Mouse (Mus musculus): ENCODE results near the gene Cdk12.

Gene Cdk12

GRCm38 (mm10) chr11:98260706-98261479 is 58.0 kb downstream of the Cdk12 start:
- no peak for DNase-seq (ENCODE audit: low spot score in 2 of 2)

- peak; percentile 46 to 51 for DNase-seq (ENCODE audit: low spot score in 2 of 2)
Measured at GRCm38 (mm10) chr11:98265039-98265438, 62.2 kb downstream of the Cdk12 start.

- DNase-seq (ENCODE audit: low spot score in 2 of 2), result no peak
Measured at GRCm38 (mm10) chr11:98265891-98266290, 63.0 kb downstream of the Cdk12 start.

GRCm38 (mm10) chr11:98266699-98267402 is 64.0 kb downstream of the Cdk12 start:
- DNase-seq (ENCODE audit: low spot score in 2 of 2), result no peak

GRCm38 (mm10) chr11:98270066-98270465 is 67.2 kb downstream of the Cdk12 start:
- no peak for DNase-seq (ENCODE audit: low spot score in 2 of 2)

GRCm38 (mm10) chr11:98270466-98270865 is 67.6 kb downstream of the Cdk12 start:
- DNase-seq (ENCODE audit: low spot score in 2 of 2), result no peak

GRCm38 (mm10) chr11:98283740-98284139 is 80.9 kb downstream of the Cdk12 start:
- DNase-seq (ENCODE audit: low spot score in 2 of 2), result no peak

GRCm38 (mm10) chr11:98284230-98284629 is 81.4 kb downstream of the Cdk12 start:
- DNase-seq (ENCODE audit: low spot score in 2 of 2), result no peak

GRCm38 (mm10) chr11:98285368-98285767 is 82.5 kb downstream of the Cdk12 start:
- DNase-seq (ENCODE audit: low spot score in 2 of 2), result no peak

GRCm38 (mm10) chr11:98287531-98287930 is 84.7 kb downstream of the Cdk12 start:
- no peak for DNase-seq (ENCODE audit: low spot score in 2 of 2)

GRCm38 (mm10) chr11:98287961-98288360 is 85.1 kb downstream of the Cdk12 start:
- DNase-seq (ENCODE audit: low spot score in 2 of 2), result no peak

- no peak for DNase-seq (ENCODE audit: low spot score in 2 of 2)
Measured at GRCm38 (mm10) chr11:98289873-98290272, 87.0 kb downstream of the Cdk12 start.

GRCm38 (mm10) chr11:98290906-98291305 is 88.0 kb downstream of the Cdk12 start:
- no peak for DNase-seq (ENCODE audit: low spot score in 2 of 2)

- DNase-seq (ENCODE audit: low spot score in 2 of 2), result no peak
Measured at GRCm38 (mm10) chr11:98293070-98293469, 90.2 kb downstream of the Cdk12 start.

- peak; percentile 11 to 15 for DNase-seq (ENCODE audit: low spot score in 2 of 2)
Measured at GRCm38 (mm10) chr11:98294188-98295012, 91.5 kb downstream of the Cdk12 start.

GRCm38 (mm10) chr11:98295013-98295585 is 92.2 kb downstream of the Cdk12 start:
- no peak for DNase-seq (ENCODE audit: low spot score in 2 of 2)

- DNase-seq (ENCODE audit: low spot score in 2 of 2), result no peak
Measured at GRCm38 (mm10) chr11:98296277-98296676, 93.4 kb downstream of the Cdk12 start.

- no peak for DNase-seq (ENCODE audit: low spot score in 2 of 2)
Measured at GRCm38 (mm10) chr11:98296916-98297315, 94.1 kb downstream of the Cdk12 start.

GRCm38 (mm10) chr11:98297778-98298177 is 94.9 kb downstream of the Cdk12 start:
- DNase-seq (ENCODE audit: low spot score in 2 of 2), result no peak

GRCm38 (mm10) chr11:98298484-98299205 is 95.8 kb downstream of the Cdk12 start:
- DNase-seq (ENCODE audit: low spot score in 2 of 2), result no peak

GRCm38 (mm10) chr11:98313790-98314323 is 111.0 kb downstream of the Cdk12 start:
- DNase-seq (ENCODE audit: low spot score in 2 of 2), result no peak
